Mouse (Mus musculus) erythroblast, embryonic 14.5 days (primary cell): ENCODE measurements around the gene Zan. TPM values are rescaled to one million over a fixed set of nuclear protein-coding genes. Genes with fewer than 3 reads are reported as not detected.

Experiments
- H3K27me3 ChIP-seq: 2 replicates; pipeline ENCODE4 v1.6.1; 2012; ENCODE audit warnings: inconsistent platforms; ENCODE audit not compliant: control insufficient read depth
- H3K36me3 ChIP-seq: 2 replicates; pipeline ENCODE4 v1.6.1; 2012; ENCODE audit warnings: mild to moderate bottlenecking, inconsistent platforms; ENCODE audit not compliant: control insufficient read depth
- H3K4me1 ChIP-seq: 2 replicates; pipeline ENCODE4 v1.6.1; 2012; ENCODE audit warnings: inconsistent platforms; ENCODE audit not compliant: control insufficient read depth
- H3K4me3 ChIP-seq: replicated peaks from 2 replicates; pipeline ENCODE3; 2012; ENCODE audit warnings: moderate library complexity, mild to moderate bottlenecking, inconsistent platforms
- H3K9me3 ChIP-seq: 2 replicates; pipeline ENCODE4 v1.6.1; 2012; ENCODE audit warnings: low read length, inconsistent platforms, mixed read lengths; ENCODE audit not compliant: control insufficient read depth
- GATA1 ChIP-seq: IDR thresholded peaks from 2 replicates; pipeline ENCODE4 v1.6.1; 2012; ENCODE audit warnings: low read length, inconsistent platforms, mixed read lengths
- TAL1 ChIP-seq: IDR thresholded peaks from 3 replicates; pipeline ENCODE4 v1.6.1; 2012; ENCODE audit warnings: low read length, inconsistent platforms, mixed read lengths
- polyA plus RNA-seq: library from polyadenylated mRNA; stranded (reverse); fragments of >175 nt; gene quantifications from 2 replicates; pipeline ENCODE4 v1.2.3, GENCODE M21; 2012

The Zan gene
- polyA plus RNA-seq = under 0.01 TPM in 1 of 2 replicates, not detected in the other

DNA sequence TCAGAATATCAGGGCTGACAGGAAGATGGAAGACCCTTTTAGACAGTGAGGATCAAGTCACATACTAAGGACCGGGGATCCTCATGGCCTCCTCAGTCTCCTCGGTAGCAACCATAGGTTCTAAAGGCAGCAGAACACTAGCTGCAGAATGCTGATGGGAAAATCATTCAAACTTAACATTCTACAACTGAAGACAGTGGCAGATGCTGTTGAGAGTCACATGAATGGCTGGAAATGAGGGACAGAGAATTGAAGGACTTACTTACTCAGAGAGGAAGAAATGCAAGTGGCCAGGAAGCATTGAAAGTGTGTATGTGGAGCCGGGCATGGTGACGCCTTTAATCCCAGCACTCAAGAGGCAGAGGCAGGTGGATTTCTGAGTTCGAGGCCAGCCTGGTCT lies at the start of gene Zan:
Zan (minus strand) TSS at position 101 of the 400 bp plus-strand sequence.
- Histone ChIP-seq H3K4me3 (no peak within 1 kb of the TSS), H3K27me3 (no peaks in the 10 kb centered on the region; the same call in 1 of the 2 replicates), H3K4me1 (peaks cover 3% of the 10 kb centered on the region; the same call in 1 of the 2 replicates), H3K36me3 (no peaks in the 10 kb centered on the region), H3K9me3 (no peaks in the 10 kb centered on the region)
- TF ChIP-seq GATA1 (no peak), TAL1 (no peak)

GRCm38 (mm10) chr5:137526192-137526936 lies 49.5 kb upstream of the Zan start:
- H3K9me3 ChIP-seq = no peaks in the 10 kb centered on the region
- peak overlapping the region; percentile 13 for H3K4me3 ChIP-seq
- no peaks in the 10 kb centered on the region for H3K27me3 ChIP-seq
- peaks cover 94% of the 10 kb centered on the region for H3K36me3 ChIP-seq
- peaks cover 50% of the 10 kb centered on the region for H3K4me1 ChIP-seq
- TF ChIP-seq GATA1 (no peak), TAL1 (no peak)

GRCm38 (mm10) chr5:137525511-137525910 lies 48.6 kb upstream of the Zan start:
- no peak overlapping the region for H3K4me3 ChIP-seq
- H3K9me3 ChIP-seq = no peaks in the 10 kb centered on the region
- no peaks in the 10 kb centered on the region for H3K27me3 ChIP-seq
- TF ChIP-seq GATA1 (no peak), TAL1 (no peak)
- peaks cover 42% of the 10 kb centered on the region for H3K4me1 ChIP-seq
- peaks cover 99% of the 10 kb centered on the region for H3K36me3 ChIP-seq

GRCm38 (mm10) chr5:137524671-137525070 lies 47.8 kb upstream of the Zan start:
- Histone ChIP-seq H3K4me1 (peaks cover 34% of the 10 kb centered on the region), H3K9me3 (no peaks in the 10 kb centered on the region), H3K36me3 (peaks cover 99% of the 10 kb centered on the region), H3K4me3 (no peak overlapping the region), H3K27me3 (no peaks in the 10 kb centered on the region)
- TF ChIP-seq TAL1 (no peak), GATA1 (no peak)

GRCm38 (mm10) chr5:137524251-137524515 lies 47.3 kb upstream of the Zan start:
- H3K4me3 ChIP-seq = no peak overlapping the region

GRCm38 (mm10) chr5:137523396-137524250 lies 46.8 kb upstream of the Zan start:
- H3K4me3 ChIP-seq = no peak overlapping the region

More at GRCm38 (mm10) chr5:137524251-137524515, 47.3 kb upstream of the Zan start:
- TF ChIP-seq TAL1 (no peak), GATA1 (no peak)
- Histone ChIP-seq H3K9me3 (no peaks in the 10 kb centered on the region), H3K4me1 (peaks cover 29% of the 10 kb centered on the region), H3K36me3 (peaks cover 99% of the 10 kb centered on the region), H3K27me3 (no peaks in the 10 kb centered on the region)

GRCm38 (mm10) chr5:137522711-137523110 lies 45.8 kb upstream of the Zan start:
- no peak for TF ChIP-seq GATA1
- TF ChIP-seq TAL1 = no peak
- no peaks in the 10 kb centered on the region for H3K9me3 ChIP-seq
- H3K4me3 ChIP-seq = no peak overlapping the region
- peaks cover 17% of the 10 kb centered on the region for H3K4me1 ChIP-seq
- H3K27me3 ChIP-seq = no peaks in the 10 kb centered on the region
- peaks cover 98% of the 10 kb centered on the region for H3K36me3 ChIP-seq

More at GRCm38 (mm10) chr5:137523396-137524250, 46.8 kb upstream of the Zan start:
- Histone ChIP-seq H3K36me3 (peaks cover 99% of the 10 kb centered on the region), H3K4me1 (peaks cover 25% of the 10 kb centered on the region), H3K9me3 (no peaks in the 10 kb centered on the region), H3K27me3 (no peaks in the 10 kb centered on the region)
- TF ChIP-seq TAL1 (no peak), GATA1 (no peak)

GRCm38 (mm10) chr5:137521861-137522260 lies 45.0 kb upstream of the Zan start:
- TF ChIP-seq TAL1 (no peak), GATA1 (no peak)
- Histone ChIP-seq H3K36me3 (peaks cover 97% of the 10 kb centered on the region), H3K4me1 (peaks cover 18% of the 10 kb centered on the region)

More at GRCm38 (mm10) chr5:137521861-137522260, 45.0 kb upstream of the Zan start:
- Histone ChIP-seq H3K27me3 (no peaks in the 10 kb centered on the region), H3K4me3 (no peak overlapping the region), H3K9me3 (no peaks in the 10 kb centered on the region)
